Mouse (Mus musculus) intestine, embryonic 15.5 days (tissue): ENCODE results near the gene Tigd3. TPM values are rescaled to one million over a fixed set of nuclear protein-coding genes. Genes with fewer than 3 reads are reported as not detected.

Experiments used
- ATAC-seq: fragments of 200-750 bp; cut with Nextera tagmentation; 2 replicates; pipeline ENCODE4 v1.8.0; 2017; ENCODE audit warnings: moderate TSS enrichment, moderate library complexity
- H3K27ac ChIP-seq: fragments of 300-500 bp; sonication (generic); 2 replicates; pipeline ENCODE4 v1.5.1; 2015; ENCODE audit warnings: mild to moderate bottlenecking, inconsistent platforms
- H3K27me3 ChIP-seq: fragments of 300-500 bp; sonication (generic); replicated peaks from 2 replicates; pipeline ENCODE4 v1.6.1; 2015; ENCODE audit warnings: inconsistent platforms
- H3K36me3 ChIP-seq: fragments of 300-500 bp; sonication (generic); 2 replicates; pipeline ENCODE4 v1.6.1; 2015; ENCODE audit warnings: inconsistent platforms
- H3K4me1 ChIP-seq: fragments of 300-500 bp; sonication (generic); replicated peaks from 2 replicates; pipeline ENCODE4 v1.6.1; 2015; ENCODE audit warnings: inconsistent platforms
- H3K4me2 ChIP-seq: fragments of 300-500 bp; sonication (generic); replicated peaks from 2 replicates; pipeline ENCODE4 v1.6.1; 2015; ENCODE audit warnings: mild to moderate bottlenecking, inconsistent platforms
- H3K4me3 ChIP-seq: fragments of 300-500 bp; sonication (generic); replicated peaks from 2 replicates; pipeline ENCODE4 v1.5.1; 2015; ENCODE audit warnings: inconsistent platforms
- H3K9ac ChIP-seq: fragments of 300-500 bp; sonication (generic); 2 replicates; pipeline ENCODE4 v1.6.1; 2015; ENCODE audit warnings: inconsistent platforms
- H3K9me3 ChIP-seq: fragments of 300-500 bp; sonication (generic); 2 replicates; pipeline ENCODE4 v1.6.1; 2016; ENCODE audit warnings: inconsistent platforms
- WGBS: fragments of 180-500 bp; shearing (Covaris S2); methylation state at CpG from one replicate; pipeline ENCODE4 v1.1.7; 2015; 5-methylcytosine and 5-hydroxymethylcytosine counted together
- polyA plus RNA-seq: library from polyadenylated mRNA; unstranded; fragments of >200 nt; fragmentation: Nextera tagmentation; extraction: Ambion mirVana; gene quantifications from 2 replicates; pipeline ENCODE4 v1.2.1, GENCODE M21; 2015

Gene Tigd3
- polyA plus RNA-seq, 1 experiment from 2014 or later: 2.7 TPM

DNA sequence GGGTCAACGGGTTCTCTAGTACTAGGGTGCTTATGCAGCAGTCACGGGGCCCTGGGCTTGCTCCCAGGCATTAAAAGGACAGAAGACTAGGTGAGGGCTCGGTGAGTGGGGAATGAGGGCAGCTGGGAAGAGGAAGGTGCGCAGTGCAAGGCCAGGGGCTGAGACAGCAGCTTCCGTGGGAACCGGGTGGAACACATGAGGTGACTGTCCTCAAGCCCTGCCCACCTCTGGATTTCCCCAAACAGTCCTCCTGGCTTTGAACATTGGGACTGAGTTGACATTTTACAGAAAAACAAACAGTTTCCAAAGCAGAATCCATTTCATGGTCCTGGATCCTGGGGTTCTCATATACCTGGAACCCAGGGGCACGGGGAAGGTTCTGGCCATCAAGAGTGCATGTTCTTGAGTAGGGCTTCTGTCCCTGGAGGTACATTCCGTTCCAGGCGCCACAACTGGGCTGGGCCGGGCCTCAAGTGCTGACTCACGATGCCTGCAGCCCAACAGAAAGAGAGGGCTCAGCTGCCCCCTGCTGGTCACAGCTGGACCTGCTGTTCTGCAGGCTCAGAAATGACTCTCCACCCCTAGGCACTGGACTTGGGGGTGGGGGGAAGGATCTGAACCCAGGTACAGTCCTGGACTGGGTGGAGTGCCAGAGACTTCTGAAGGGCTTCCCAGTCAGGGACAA is 44.0 kb downstream of the Tigd3 start:
- Histone ChIP-seq H3K4me3 (no peak overlapping the region), H3K4me1 (peaks cover 60% of the 10 kb centered on the region), H3K27ac (peak overlapping the region; percentile 83), H3K9ac (no peak overlapping the region; the same call in 1 of the 2 replicates), H3K9me3 (no peaks in the 10 kb centered on the region), H3K36me3 (peaks cover 5% of the 10 kb centered on the region; the same call in 1 of the 2 replicates), H3K27me3 (no peaks in the 10 kb centered on the region), H3K4me2 (peak overlapping the region; percentile 38)
- 23% methylated on average over 11 of the region's 11 CpGs for WGBS
- peak; percentile 20 for ATAC-seq

- Histone ChIP-seq H3K27ac (peak overlapping the region; percentile 99), H3K4me2 (peak overlapping the region; percentile 74), H3K36me3 (peaks cover 5% of the 10 kb centered on the region; the same call in 1 of the 2 replicates), H3K9ac (peak overlapping the region; percentile 43), H3K9me3 (no peaks in the 10 kb centered on the region), H3K4me3 (no peak overlapping the region), H3K27me3 (no peaks in the 10 kb centered on the region), H3K4me1 (peaks cover 69% of the 10 kb centered on the region)
- ATAC-seq: no peak
- 32% methylated on average over 13 of the region's 13 CpGs for WGBS
Observed at GRCm38 (mm10) chr19:5848826-5849672, 44.9 kb downstream of the Tigd3 start.

- Histone ChIP-seq H3K4me3 (no peak overlapping the region), H3K9me3 (no peaks in the 10 kb centered on the region), H3K27me3 (no peaks in the 10 kb centered on the region), H3K4me2 (peak overlapping the region; percentile 74), H3K9ac (peak overlapping the region; percentile 43), H3K4me1 (peaks cover 76% of the 10 kb centered on the region), H3K27ac (peak overlapping the region; percentile 99), H3K36me3 (peaks cover 5% of the 10 kb centered on the region; the same call in 1 of the 2 replicates)
- ATAC-seq: no peak
- WGBS: 28% methylated on average over 14 of the region's 14 CpGs
Observed at GRCm38 (mm10) chr19:5848032-5848825, 45.7 kb downstream of the Tigd3 start.

- Histone ChIP-seq H3K36me3 (peaks cover 3% of the 10 kb centered on the region; the same call in 1 of the 2 replicates), H3K4me3 (peak overlapping the region; percentile 40), H3K9ac (peak overlapping the region; percentile 43), H3K4me2 (peak overlapping the region; percentile 74), H3K9me3 (no peaks in the 10 kb centered on the region), H3K27me3 (no peaks in the 10 kb centered on the region), H3K27ac (peak overlapping the region; percentile 99), H3K4me1 (peaks cover 71% of the 10 kb centered on the region)
- WGBS: 61% methylated on average over 4 of the region's 4 CpGs
- ATAC-seq: no peak
Observed at GRCm38 (mm10) chr19:5847306-5847796, 46.6 kb downstream of the Tigd3 start.

- peak overlapping the region; percentile 40 for H3K4me3 ChIP-seq
- H3K4me1 ChIP-seq: peaks cover 68% of the 10 kb centered on the region
- no peaks in the 10 kb centered on the region for H3K27me3 ChIP-seq
- peak overlapping the region; percentile 99 for H3K27ac ChIP-seq
- H3K36me3 ChIP-seq: no peaks in the 10 kb centered on the region; the same call in 1 of the 2 replicates
- no peaks in the 10 kb centered on the region for H3K9me3 ChIP-seq
- peak overlapping the region; percentile 44 for H3K9ac ChIP-seq
- peak overlapping the region; percentile 74 for H3K4me2 ChIP-seq
- 6% methylated on average over 16 of the region's 16 CpGs for WGBS
- ATAC-seq: peak; percentile 80
Observed at GRCm38 (mm10) chr19:5846557-5847305, 47.2 kb downstream of the Tigd3 start.

- Histone ChIP-seq H3K9ac (peak overlapping the region; percentile 44; the same call in 1 of the 2 replicates), H3K27me3 (no peaks in the 10 kb centered on the region), H3K4me3 (peak overlapping the region; percentile 40), H3K9me3 (no peaks in the 10 kb centered on the region), H3K27ac (peak overlapping the region; percentile 99), H3K4me1 (peaks cover 69% of the 10 kb centered on the region), H3K36me3 (no peaks in the 10 kb centered on the region), H3K4me2 (peak overlapping the region; percentile 74)
- peak; percentile 26 for ATAC-seq
- 0% methylated on average over 7 of the region's 7 CpGs for WGBS
Observed at GRCm38 (mm10) chr19:5846154-5846553, 47.8 kb downstream of the Tigd3 start.

GRCm38 (mm10) chr19:5845319-5846135 is 48.4 kb downstream of the Tigd3 start:
- peak overlapping the region; percentile 40 for H3K4me3 ChIP-seq
- peak overlapping the region; percentile 99 for H3K27ac ChIP-seq
- peak overlapping the region; percentile 49 for H3K9ac ChIP-seq
- no peaks in the 10 kb centered on the region for H3K36me3 ChIP-seq
- H3K9me3 ChIP-seq: no peaks in the 10 kb centered on the region
- peaks cover 69% of the 10 kb centered on the region for H3K4me1 ChIP-seq
- peak overlapping the region; percentile 74 for H3K4me2 ChIP-seq
- WGBS: 4% methylated on average over 45 of the region's 45 CpGs
- H3K27me3 ChIP-seq: no peaks in the 10 kb centered on the region
- ATAC-seq: peak; percentile 65

DNA sequence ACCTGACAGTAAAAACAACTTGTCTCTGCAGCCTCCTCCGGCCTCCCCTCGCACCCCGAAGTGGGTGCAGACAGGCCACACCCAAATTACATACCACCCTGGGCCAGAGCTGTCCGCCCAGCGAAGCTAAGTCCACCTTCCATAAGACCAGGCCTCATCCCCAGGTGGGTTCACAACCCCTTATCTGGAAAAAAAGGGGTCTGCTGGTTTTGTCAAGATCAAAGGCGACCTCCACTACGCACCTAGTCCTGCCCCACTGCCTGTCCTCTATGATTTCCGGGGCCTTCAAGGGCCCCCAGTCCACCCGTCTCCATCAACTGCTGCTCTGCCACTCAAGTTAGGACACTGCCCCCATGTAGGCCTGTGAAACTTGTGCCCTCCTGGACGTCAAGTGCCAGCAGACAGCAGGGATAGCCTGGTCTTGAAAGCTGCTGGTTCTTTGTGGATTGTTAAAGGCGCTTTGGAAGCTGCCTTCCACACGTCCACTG is 49.1 kb downstream of the Tigd3 start:
- Histone ChIP-seq H3K9me3 (no peaks in the 10 kb centered on the region), H3K27me3 (no peaks in the 10 kb centered on the region), H3K36me3 (no peaks in the 10 kb centered on the region), H3K9ac (peak overlapping the region; percentile 49), H3K4me2 (peak overlapping the region; percentile 74), H3K4me1 (peaks cover 63% of the 10 kb centered on the region), H3K4me3 (peak overlapping the region; percentile 40), H3K27ac (peak overlapping the region; percentile 95)
- ATAC-seq: no peak
- 65% methylated on average over 12 of the region's 12 CpGs for WGBS

DNA sequence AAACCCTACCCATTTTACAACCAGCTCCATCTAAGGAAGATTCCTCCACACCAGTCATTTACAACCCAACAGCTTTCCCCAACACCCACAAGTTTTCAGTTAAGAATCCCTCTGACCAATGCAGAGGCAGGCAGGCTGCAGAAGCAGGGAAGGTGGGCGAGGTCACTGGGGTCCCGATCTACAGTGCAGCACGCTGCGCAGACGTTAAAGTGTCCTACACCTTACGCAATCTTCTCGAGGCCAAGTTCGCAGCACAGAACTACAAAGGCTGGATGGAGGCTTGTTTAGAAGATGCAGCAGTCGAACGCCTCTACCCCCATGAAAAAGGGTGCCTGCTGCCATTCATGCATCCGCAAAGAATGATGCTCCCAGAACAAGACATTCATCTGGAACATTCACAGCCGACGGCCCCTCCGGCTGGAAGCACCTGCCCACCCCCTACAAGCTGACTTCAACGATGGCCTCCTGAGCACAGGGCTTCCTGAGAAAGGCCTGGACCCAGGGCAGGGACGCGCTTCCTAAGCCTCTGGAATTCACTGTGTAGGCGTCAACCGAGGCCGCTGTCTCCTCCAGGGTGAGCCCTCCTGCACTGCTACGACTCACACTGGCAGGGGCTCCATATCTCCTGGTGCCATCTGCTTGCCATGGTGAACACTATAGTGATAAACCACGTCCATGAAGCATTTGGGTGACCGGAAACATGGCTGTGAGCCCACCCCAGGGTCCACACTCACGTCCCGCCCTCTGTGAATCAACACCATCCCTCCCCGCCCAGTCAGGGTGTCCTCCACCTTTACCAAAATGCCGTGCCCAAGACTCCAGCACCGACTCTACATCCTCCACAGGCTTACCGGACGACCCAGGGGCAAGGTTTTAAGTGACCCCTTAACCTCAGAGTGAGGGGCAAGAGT is 49.9 kb downstream of the Tigd3 start:
- Histone ChIP-seq H3K4me3 (peak overlapping the region; percentile 40), H3K27ac (peak overlapping the region; percentile 95), H3K9ac (peak overlapping the region; percentile 49), H3K4me2 (peak overlapping the region; percentile 74), H3K4me1 (peaks cover 55% of the 10 kb centered on the region), H3K27me3 (no peaks in the 10 kb centered on the region), H3K36me3 (no peaks in the 10 kb centered on the region), H3K9me3 (no peaks in the 10 kb centered on the region)
- no peak for ATAC-seq
- 73% methylated on average over 30 of the region's 30 CpGs for WGBS
